Mouse (Mus musculus): ENCODE data around the gene Ahnak.
"Not testable (repeated sequence)": the region's sequence is repeated elsewhere in the genome, so short reads cannot be mapped to it uniquely, and the experiment has no call there.

The Ahnak gene

GRCm38 (mm10) chr19:8989066-8989566 is at the start of gene Ahnak:
Gene Ahnak (plus strand): TSS chr19:8989284.
- DNase-seq = no peak

- DNase-seq = no peak
Observed at GRCm38 (mm10) chr19:8940526-8941133, 48.5 kb upstream of the Ahnak start.

- DNase-seq = no peak
Observed at GRCm38 (mm10) chr19:8941136-8941514, 48.0 kb upstream of the Ahnak start.

GRCm38 (mm10) chr19:8941515-8942217 is 47.4 kb upstream of the Ahnak start, which contains the start of gene Mta2:
Gene Mta2 (plus strand): TSS chr19:8941875.
- peak; percentile 98 for DNase-seq

- DNase-seq = no peak
Observed at GRCm38 (mm10) chr19:8942276-8942964, 46.7 kb upstream of the Ahnak start.

GRCm38 (mm10) chr19:8943047-8943446 is 46.0 kb upstream of the Ahnak start:
- no peak for DNase-seq

GRCm38 (mm10) chr19:8944062-8944461 is 45.0 kb upstream of the Ahnak start:
- DNase-seq = no peak

- peak; percentile 62 for DNase-seq
Observed at GRCm38 (mm10) chr19:8944750-8945149, 44.3 kb upstream of the Ahnak start.

GRCm38 (mm10) chr19:8945251-8945650 is 43.8 kb upstream of the Ahnak start:
- DNase-seq = no peak

GRCm38 (mm10) chr19:8946929-8947328 is 42.2 kb upstream of the Ahnak start:
- DNase-seq = no peak

GRCm38 (mm10) chr19:8950190-8950589 is 38.9 kb upstream of the Ahnak start:
- no peak for DNase-seq

GRCm38 (mm10) chr19:8952241-8952640 is 36.8 kb upstream of the Ahnak start:
- DNase-seq = no peak

GRCm38 (mm10) chr19:8953135-8954039 is 35.7 kb upstream of the Ahnak start, which contains the start of gene Tut1:
Gene Tut1 (plus strand): TSS chr19:8953847.
- DNase-seq = peak; percentile 82

- no peak for DNase-seq
Observed at GRCm38 (mm10) chr19:8954171-8954570, 34.9 kb upstream of the Ahnak start.

- DNase-seq = no peak
Observed at GRCm38 (mm10) chr19:8962256-8962655, 26.8 kb upstream of the Ahnak start.

- no peak for DNase-seq
Observed at GRCm38 (mm10) chr19:8965075-8965474, 24.0 kb upstream of the Ahnak start.

GRCm38 (mm10) chr19:8965771-8966170 is 23.3 kb upstream of the Ahnak start:
- DNase-seq = peak; percentile 30

- DNase-seq = no peak
Observed at GRCm38 (mm10) chr19:8966198-8966589, 22.9 kb upstream of the Ahnak start.

GRCm38 (mm10) chr19:8966590-8967372 is 22.3 kb upstream of the Ahnak start, which contains the start of gene Eef1g:
Gene Eef1g (plus strand): TSS chr19:8967041.
- DNase-seq = peak; percentile 99

- no peak for DNase-seq
Observed at GRCm38 (mm10) chr19:8967373-8967743, 21.7 kb upstream of the Ahnak start.

- no peak for DNase-seq
Observed at GRCm38 (mm10) chr19:8967893-8968292, 21.2 kb upstream of the Ahnak start.

GRCm38 (mm10) chr19:8972491-8972890 is 16.6 kb upstream of the Ahnak start:
- not testable (repeated sequence) for DNase-seq

Measured in right cerebral cortex, postnatal 14 days (tissue).